Mouse (Mus musculus) right cerebral cortex, postnatal 36 days (tissue): ENCODE measurements at regions not wholly inside any gene's neighbourhood (a gene's known extent, or its start where the extent isn't known, plus 50 kb on each side); places are given as distances from the start of the nearest gene placed in this dataset.

Experiments used
- DNase-seq, 2 experiments: peaks; one replicate each; pipeline ENCODE4 v3.0.0; 2022; ENCODE audit warnings: low spot score in 2 of 2, mixed read lengths in 1 of 2

DNA sequence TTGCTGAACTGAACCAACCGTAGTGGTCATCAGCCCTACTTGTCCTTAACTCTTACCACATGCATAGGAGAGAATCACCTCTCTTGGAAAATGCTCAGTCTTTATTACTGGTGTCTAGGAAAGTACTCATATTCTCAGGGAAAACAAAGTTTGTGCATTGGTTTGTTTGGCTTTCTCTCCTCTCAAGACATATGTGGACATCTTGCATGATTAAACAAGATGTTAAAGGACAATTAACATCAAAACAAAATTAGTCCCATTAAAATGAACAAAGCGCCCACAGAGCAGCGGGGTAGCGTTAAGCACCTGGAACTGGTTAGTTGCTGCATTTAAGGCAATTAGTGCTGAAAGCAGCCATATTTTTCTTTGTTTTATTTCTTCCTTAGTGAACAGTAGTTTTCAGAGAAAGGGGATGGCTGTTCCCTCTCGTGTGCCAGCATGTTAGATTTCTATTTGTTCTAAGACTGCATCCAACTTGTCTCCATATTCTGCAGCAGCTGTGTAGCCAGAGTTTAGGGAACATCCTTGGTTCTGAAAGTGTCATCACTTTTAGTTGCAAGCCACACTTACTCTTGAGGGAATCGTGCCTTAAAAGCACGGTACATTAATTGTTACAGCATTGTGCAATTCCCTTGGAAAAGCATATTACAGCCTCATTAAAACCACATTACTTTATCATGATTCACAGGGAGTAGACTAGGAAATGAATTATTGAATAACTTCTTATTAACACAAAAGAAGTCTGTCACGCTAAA lies 137.7 kb downstream of the Ube2u start:
- no peak for DNase-seq

GRCm38 (mm10) chr4:100616916-100617488 lies 138.4 kb downstream of the Ube2u start:
- DNase-seq: no peak

DNA sequence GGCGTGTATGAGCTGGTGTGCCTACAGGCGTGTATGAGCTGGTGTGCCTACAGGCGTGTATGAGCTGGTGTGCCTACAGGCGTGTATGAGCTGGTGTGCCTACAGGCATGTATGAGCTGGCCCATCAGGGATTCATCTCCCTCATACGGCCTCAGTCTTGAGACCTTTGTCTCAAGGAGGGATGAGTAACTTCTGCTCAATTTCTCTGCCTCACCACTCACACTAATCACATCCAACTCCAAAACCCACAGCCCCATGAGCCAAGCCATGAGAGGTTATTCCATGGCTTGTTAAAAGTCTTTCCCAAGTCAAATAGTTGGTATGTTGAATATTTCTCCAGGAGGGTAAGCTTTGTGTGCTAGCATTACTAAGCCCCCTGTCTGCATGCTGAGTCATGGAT lies 146.0 kb downstream of the Ube2u start:
- DNase-seq: no peak

DNA sequence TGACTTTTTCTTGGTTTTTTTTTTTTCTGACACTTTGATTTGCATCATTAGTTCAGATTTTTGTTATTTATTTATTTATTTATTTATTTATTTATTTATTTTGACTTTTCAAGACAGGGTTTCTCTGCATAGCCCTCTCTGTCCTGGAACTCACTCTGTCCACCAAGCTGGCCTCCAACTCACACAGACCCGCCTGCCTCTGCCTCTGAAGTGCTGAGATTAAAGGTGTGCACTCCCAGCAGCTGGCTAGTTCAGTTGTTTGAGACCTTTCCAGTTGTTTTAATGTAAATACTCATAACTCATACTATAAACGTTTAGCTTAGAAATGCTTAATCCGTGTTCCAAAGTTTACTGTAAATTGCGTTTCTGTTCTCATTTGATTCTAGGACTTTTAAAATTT lies 147.9 kb downstream of the Ube2u start:
- DNase-seq: no peak

DNA sequence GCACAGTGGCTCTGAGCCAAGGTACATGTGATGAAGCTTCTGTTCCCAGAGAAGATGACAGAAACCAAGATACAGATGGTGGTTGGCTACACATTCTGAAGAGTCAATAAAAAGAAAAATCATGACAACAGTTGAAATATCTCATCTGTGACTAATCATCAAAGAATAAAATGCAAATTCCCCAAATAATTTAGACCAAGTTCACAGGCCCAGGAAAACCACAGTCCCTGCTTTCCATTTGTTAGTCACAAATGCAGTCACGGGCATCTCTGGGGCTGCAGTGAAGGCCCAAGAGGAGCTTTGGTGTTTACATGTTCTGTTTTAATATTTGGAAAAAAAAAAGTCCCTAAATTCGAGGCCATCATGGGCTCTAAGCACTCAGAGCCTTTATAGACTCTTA lies 142.1 kb upstream of the Cachd1 start:
- no peak for DNase-seq

GRCm38 (mm10) chr4:100637597-100637996 lies 138.9 kb upstream of the Cachd1 start:
- DNase-seq: no peak

- no peak for DNase-seq
Measured at GRCm38 (mm10) chr4:100661154-100661553, 115.3 kb upstream of the Cachd1 start.

- DNase-seq: peak in 1 of 2 experiments; percentile 4
Measured at GRCm38 (mm10) chr4:100664619-100665264, 111.7 kb upstream of the Cachd1 start.

- DNase-seq: no peak
Measured at GRCm38 (mm10) chr4:100670553-100670952, 105.9 kb upstream of the Cachd1 start.

DNA sequence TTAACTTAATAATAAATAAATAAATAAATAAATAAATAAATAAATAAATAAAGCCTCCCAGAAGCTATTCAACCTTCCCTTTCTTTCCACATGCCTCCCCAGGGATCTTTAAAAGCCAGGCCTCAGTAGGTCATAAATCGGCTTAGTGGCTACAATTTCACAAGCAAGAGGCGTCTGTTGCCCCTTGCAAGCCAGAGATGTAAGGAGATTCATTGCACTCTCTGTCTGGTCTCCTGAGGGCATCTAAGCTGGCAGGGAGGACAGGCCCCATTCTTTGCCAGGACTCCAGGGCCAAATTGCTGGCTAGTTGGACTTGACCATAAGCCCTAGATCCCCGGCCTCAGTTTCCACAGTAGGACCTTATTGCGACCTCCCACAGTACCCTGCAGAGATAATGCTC lies 101.6 kb upstream of the Cachd1 start:
- no peak for DNase-seq

- DNase-seq: no peak
Measured at GRCm38 (mm10) chr4:100683757-100684156, 92.7 kb upstream of the Cachd1 start.

GRCm38 (mm10) chr4:100700002-100700401 lies 76.5 kb upstream of the Cachd1 start:
- DNase-seq: no peak

GRCm38 (mm10) chr4:100700418-100700817 lies 76.1 kb upstream of the Cachd1 start:
- DNase-seq: no peak

DNA sequence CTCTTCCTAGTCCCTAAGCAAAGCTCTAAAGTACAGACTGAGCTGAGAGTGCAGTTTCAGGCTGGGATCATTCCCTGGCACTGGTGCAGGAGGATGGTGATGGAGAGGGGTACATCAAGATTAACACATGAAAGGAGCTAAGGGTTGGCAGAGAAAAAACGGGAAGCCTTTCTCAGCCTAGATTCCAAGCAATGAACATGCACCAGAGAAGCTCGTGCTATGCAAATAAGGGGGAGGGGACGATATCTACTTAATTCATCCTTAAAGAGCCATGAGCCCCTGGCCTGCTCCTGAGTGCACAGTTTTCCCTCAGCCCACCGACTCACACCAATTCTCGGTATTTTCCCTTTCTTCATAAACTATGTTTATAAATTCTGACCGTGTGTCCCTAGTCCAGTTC lies 70.5 kb upstream of the Cachd1 start:
- no peak for DNase-seq

GRCm38 (mm10) chr4:100707125-100707524 lies 69.3 kb upstream of the Cachd1 start:
- DNase-seq: no peak

GRCm38 (mm10) chr4:100708247-100708646 lies 68.2 kb upstream of the Cachd1 start:
- DNase-seq: no peak

DNA sequence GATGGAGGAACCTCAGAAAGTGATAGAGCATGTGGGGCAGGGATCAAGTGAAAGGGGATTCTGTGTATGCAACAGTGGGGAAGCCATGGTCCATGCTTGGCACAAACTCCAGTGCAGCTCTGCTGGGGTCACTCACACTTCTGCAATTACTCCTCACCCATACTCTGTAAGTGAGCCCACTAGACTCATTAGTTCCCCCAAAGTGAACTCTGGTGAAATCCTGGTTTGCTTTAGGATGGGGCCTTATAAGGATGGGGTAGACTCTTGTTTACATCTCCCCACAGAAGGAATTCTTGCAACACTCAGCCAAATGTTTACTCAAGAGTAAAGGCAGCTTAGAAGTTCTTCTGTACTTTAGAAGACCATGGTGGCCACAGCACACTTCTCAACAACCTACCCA lies 62.2 kb upstream of the Cachd1 start:
- DNase-seq: no peak

DNA sequence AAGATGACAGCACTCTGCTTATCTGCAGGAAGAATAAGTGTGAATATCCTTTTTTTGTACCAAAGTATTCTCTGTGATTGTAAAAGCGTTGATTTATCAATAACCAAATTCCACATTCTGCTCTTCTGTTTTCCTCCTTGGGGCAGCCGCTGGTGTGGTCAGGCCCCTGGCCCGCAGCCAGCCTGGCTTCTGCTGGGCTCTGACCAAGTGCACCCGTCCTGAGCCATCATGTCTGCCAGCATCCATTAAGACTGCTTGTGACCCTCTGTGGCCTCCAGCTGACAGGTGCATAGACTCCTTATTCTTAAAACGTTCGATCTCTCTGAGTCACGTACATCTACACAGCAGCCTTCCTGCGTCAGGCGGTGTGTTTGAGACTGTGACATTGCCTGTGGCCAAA lies 58.9 kb upstream of the Cachd1 start:
- DNase-seq: no peak

DNA sequence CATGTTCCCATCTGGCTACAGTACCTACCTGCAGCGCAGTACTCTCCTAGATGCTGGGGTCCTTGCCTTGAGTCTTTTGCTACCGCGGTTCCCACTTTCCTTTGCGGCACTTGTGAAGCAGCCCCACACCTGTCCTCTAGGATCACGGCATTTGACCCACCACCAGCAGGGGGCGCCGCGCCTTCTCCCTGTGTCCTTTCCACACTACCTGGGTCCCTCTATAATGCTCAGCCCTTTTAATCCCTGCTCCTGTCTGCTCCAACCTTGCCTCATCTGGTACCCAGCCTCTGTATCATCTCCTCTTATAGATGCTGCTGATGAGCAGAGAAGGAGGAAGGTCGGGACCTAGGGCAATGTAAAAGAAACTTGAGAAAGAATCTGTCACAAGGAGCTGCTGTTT lies 53.9 kb upstream of the Cachd1 start:
- peak in 1 of 2 experiments; percentile 21 for DNase-seq

DNA sequence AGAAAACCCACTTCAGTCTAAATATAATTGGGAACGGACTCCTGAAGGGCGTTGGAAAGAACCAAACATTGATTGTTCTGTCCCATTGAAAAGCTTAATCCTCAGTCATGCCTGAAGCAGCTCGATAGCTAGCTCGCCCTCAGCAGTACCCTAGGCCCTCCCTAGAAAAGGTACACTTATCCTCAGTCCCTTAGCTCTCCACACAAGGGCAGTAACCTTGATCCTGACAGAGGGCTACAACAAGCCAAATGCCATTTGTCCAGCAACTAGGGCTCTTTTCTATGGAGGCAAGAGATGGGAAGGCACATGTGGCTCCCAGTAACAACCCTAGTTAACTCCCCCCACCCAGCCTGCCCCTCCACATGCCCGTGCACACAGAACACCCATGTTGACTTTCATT lies 53.4 kb upstream of the Cachd1 start:
- no peak for DNase-seq

GRCm38 (mm10) chr4:100725811-100726210 lies 50.7 kb upstream of the Cachd1 start:
- no peak for DNase-seq

DNA sequence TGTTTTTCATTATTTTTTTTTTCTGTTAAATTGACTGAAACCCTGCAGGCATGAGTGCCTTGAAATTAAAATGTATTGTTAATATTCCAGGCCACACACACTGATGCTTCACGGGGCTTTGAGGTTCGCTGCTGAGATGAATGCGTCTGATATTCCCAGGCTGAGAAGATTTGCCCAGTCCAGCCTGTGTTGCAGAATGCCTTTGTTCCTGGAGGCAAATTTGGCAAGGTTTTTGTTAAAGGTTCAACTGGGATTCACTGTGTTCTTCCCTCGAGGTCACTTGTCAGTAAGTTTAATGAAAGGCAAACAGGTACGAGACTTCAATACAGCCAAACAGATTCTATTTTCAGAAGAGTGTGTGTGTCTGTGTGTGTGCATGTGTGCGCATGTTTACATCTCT lies 50.0 kb upstream of the Cachd1 start:
- no peak for DNase-seq
